Mouse (Mus musculus): ENCODE measurements around the gene Pcsk1n. TPM values are rescaled to one million over a fixed set of nuclear protein-coding genes. Genes with fewer than 3 reads are reported as not detected.

Pcsk1n gene
- total RNA-seq, 1 experiment, result 10.5 TPM

DNA sequence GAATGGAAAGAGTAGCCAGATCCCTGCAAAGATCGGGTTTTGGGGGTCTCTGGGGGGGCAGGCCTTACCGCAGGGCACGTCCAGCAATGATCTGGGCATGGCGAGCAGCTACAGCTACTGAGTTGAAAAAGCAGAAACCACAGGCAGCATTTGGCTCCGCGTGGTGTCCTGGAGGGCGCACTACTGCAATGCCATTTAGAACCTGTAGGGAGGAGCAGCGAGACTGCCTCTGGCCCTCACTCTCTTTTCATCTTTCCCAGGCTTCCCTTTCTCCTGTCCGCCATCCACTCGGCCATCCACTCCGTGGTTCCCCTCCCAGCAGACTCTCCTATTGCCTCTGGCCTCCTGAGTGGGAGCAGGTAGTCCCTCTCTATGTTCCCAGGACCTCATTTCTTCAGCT is 17.3 kb downstream of the Pcsk1n start:
- TF ChIP-seq ZNF384 (IDR thresholded peaks at IDR 0.05; ENCODE audit: low read depth, low read length) (no peak), CHD2 (IDR thresholded peaks at IDR 0.05; ENCODE audit: low read depth, low read length) (no peak), HCFC1 (IDR thresholded peaks at IDR 0.05; ENCODE audit: borderline replicate concordance, insufficient read depth, low read length) (no peak), ZC3H11A (IDR thresholded peaks at IDR 0.05; ENCODE audit: borderline replicate concordance, low read depth, low read length) (peak; percentile 20; the same call in 1 of the 2 replicates)
- Histone ChIP-seq H3K9me3 (ENCODE audit: control insufficient read depth, insufficient read depth, low read depth, low read length) (no peaks in the 10 kb centered on the region), H3K4me3 (ENCODE audit: insufficient read depth in 1 of 2, low read depth in 1 of 2, low read length in 2 of 2, poor library complexity in 1 of 2, severe bottlenecking in 1 of 2) (peak overlapping the region in 1 of 2 experiments; percentile 15; a peak in 1 of 4 replicates), H3K4me1 (ENCODE audit: control insufficient read depth in 2 of 2, insufficient read depth in 2 of 2, low read length in 2 of 2, poor library complexity in 1 of 2) (peaks cover 0 to 4% of the 10 kb centered on the region in 2 experiments; a peak in 1 of 4 replicates), H3K27ac (ENCODE audit: insufficient read depth, low read depth, low read length, poor library complexity, severe bottlenecking) (no peak overlapping the region), H3K9ac (ENCODE audit: insufficient read depth, low read depth, low read length, poor library complexity, severe bottlenecking) (peak overlapping the region; percentile 30; the same call in 1 of the 2 replicates), H3K36me3 (ENCODE audit: control insufficient read depth, insufficient read depth, low read length, poor library complexity, severe bottlenecking) (peaks cover 34% of the 10 kb centered on the region)
- no peak for DNase-seq (ENCODE audit: low read depth, low spot score)
- in situ Hi-C loops (cut with MboI; ENCODE audit: low sequenced_read_pairs in 2 of 2, unreplicated experiment in 2 of 2), result no loop called here

DNA sequence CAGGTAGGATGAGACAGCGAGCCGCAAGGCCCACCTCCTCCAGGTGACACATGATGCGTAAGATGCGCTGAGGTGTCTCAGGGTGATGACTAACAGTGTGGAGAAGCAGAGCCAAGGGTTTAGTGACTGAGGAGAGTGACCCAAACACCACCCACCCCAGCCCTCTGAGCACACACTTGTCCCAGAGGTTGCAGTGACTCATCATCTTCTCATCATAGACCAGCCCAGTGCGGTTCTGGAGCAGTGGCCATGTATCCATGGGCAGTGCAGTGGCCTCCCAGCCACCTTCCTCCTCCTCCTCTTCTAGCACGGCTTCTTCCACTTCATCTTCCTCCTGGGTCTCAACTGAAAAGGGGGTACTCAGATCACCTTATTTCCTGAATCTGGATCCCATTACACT is 18.0 kb downstream of the Pcsk1n start:
- H3K9me3 ChIP-seq (ENCODE audit: control insufficient read depth, insufficient read depth, low read depth, low read length), result no peaks in the 10 kb centered on the region
- no peak for TF ChIP-seq MAFK (IDR thresholded peaks at IDR 0.05; ENCODE audit: insufficient read depth, low read depth, low read length)
- no peak for TF ChIP-seq HCFC1 (IDR thresholded peaks at IDR 0.05; ENCODE audit: borderline replicate concordance, insufficient read depth, low read length)
- TF ChIP-seq CHD2 (IDR thresholded peaks at IDR 0.05; ENCODE audit: low read depth, low read length), result no peak
- TF ChIP-seq ZNF384 (IDR thresholded peaks at IDR 0.05; ENCODE audit: low read depth, low read length), result no peak
- TF ChIP-seq ZC3H11A (IDR thresholded peaks at IDR 0.05; ENCODE audit: borderline replicate concordance, low read depth, low read length), result no peak
- no peak for DNase-seq (ENCODE audit: low read depth, low spot score)
- H3K9ac ChIP-seq (ENCODE audit: insufficient read depth, low read depth, low read length, poor library complexity, severe bottlenecking), result no peak overlapping the region
- H3K4me3 ChIP-seq (ENCODE audit: insufficient read depth in 1 of 2, low read depth in 1 of 2, low read length in 2 of 2, poor library complexity in 1 of 2, severe bottlenecking in 1 of 2), result no peak overlapping the region
- peaks cover 0 to 4% of the 10 kb centered on the region in 2 experiments; a peak in 1 of 4 replicates for H3K4me1 ChIP-seq (ENCODE audit: control insufficient read depth in 2 of 2, insufficient read depth in 2 of 2, low read length in 2 of 2, poor library complexity in 1 of 2)
- in situ Hi-C loops (cut with MboI; ENCODE audit: low sequenced_read_pairs in 2 of 2, unreplicated experiment in 2 of 2), result no loop called here
- H3K36me3 ChIP-seq (ENCODE audit: control insufficient read depth, insufficient read depth, low read length, poor library complexity, severe bottlenecking), result peaks cover 34% of the 10 kb centered on the region
- 0 out of 2 replicates have a peak overlapping the region, but pooled peaks have one; percentile 19 for H3K27ac ChIP-seq (ENCODE audit: insufficient read depth, low read depth, low read length, poor library complexity, severe bottlenecking)

GRCm38 (mm10) chrX:7945618-7946017 is 26.0 kb downstream of the Pcsk1n start:
- Histone ChIP-seq H3K27ac (ENCODE audit: insufficient read depth, low read depth, low read length, poor library complexity, severe bottlenecking) (no peak overlapping the region), H3K4me1 (ENCODE audit: control insufficient read depth in 2 of 2, insufficient read depth in 2 of 2, low read length in 2 of 2, poor library complexity in 1 of 2) (peaks cover 0 to 2% of the 10 kb centered on the region in 2 experiments; a peak in 1 of 4 replicates), H3K36me3 (ENCODE audit: control insufficient read depth, insufficient read depth, low read length, poor library complexity, severe bottlenecking) (peaks cover 19% of the 10 kb centered on the region), H3K9ac (ENCODE audit: insufficient read depth, low read depth, low read length, poor library complexity, severe bottlenecking) (no peak overlapping the region), H3K4me3 (ENCODE audit: insufficient read depth in 1 of 2, low read depth in 1 of 2, low read length in 2 of 2, poor library complexity in 1 of 2, severe bottlenecking in 1 of 2) (no peak overlapping the region), H3K9me3 (ENCODE audit: control insufficient read depth, insufficient read depth, low read depth, low read length) (no peaks in the 10 kb centered on the region)
- no peak for DNase-seq (ENCODE audit: low read depth, low spot score)
- TF ChIP-seq MAFK (IDR thresholded peaks at IDR 0.05; ENCODE audit: insufficient read depth, low read depth, low read length) (no peak), ZNF384 (IDR thresholded peaks at IDR 0.05; ENCODE audit: low read depth, low read length) (no peak), CHD2 (IDR thresholded peaks at IDR 0.05; ENCODE audit: low read depth, low read length) (no peak), HCFC1 (IDR thresholded peaks at IDR 0.05; ENCODE audit: borderline replicate concordance, insufficient read depth, low read length) (no peak), ZC3H11A (IDR thresholded peaks at IDR 0.05; ENCODE audit: borderline replicate concordance, low read depth, low read length) (no peak)
- in situ Hi-C loops (cut with MboI; ENCODE audit: low sequenced_read_pairs in 2 of 2, unreplicated experiment in 2 of 2), result no loop called here

- TF ChIP-seq MAFK (IDR thresholded peaks at IDR 0.05; ENCODE audit: insufficient read depth, low read depth, low read length) (no peak), CHD2 (IDR thresholded peaks at IDR 0.05; ENCODE audit: low read depth, low read length) (no peak), ZC3H11A (IDR thresholded peaks at IDR 0.05; ENCODE audit: borderline replicate concordance, low read depth, low read length) (no peak), ZNF384 (IDR thresholded peaks at IDR 0.05; ENCODE audit: low read depth, low read length) (no peak), HCFC1 (IDR thresholded peaks at IDR 0.05; ENCODE audit: borderline replicate concordance, insufficient read depth, low read length) (no peak)
- Histone ChIP-seq H3K4me3 (ENCODE audit: insufficient read depth in 1 of 2, low read depth in 1 of 2, low read length in 2 of 2, poor library complexity in 1 of 2, severe bottlenecking in 1 of 2) (peak within 1 kb of the TSS; percentile 81 to 94), H3K27ac (ENCODE audit: insufficient read depth, low read depth, low read length, poor library complexity, severe bottlenecking) (peak within 1 kb of the TSS; percentile 73), H3K9me3 (ENCODE audit: control insufficient read depth, insufficient read depth, low read depth, low read length) (no peaks in the 10 kb centered on the region), H3K9ac (ENCODE audit: insufficient read depth, low read depth, low read length, poor library complexity, severe bottlenecking) (peak within 1 kb of the TSS; percentile 83), H3K4me1 (ENCODE audit: control insufficient read depth in 2 of 2, insufficient read depth in 2 of 2, low read length in 2 of 2, poor library complexity in 1 of 2) (peaks cover 0 to 2% of the 10 kb centered on the region in 2 experiments; a peak in 1 of 4 replicates), H3K36me3 (ENCODE audit: control insufficient read depth, insufficient read depth, low read length, poor library complexity, severe bottlenecking) (peaks cover 15% of the 10 kb centered on the region)
- in situ Hi-C loops (cut with MboI; ENCODE audit: low sequenced_read_pairs in 2 of 2, unreplicated experiment in 2 of 2), result no loop called here
- no peak for DNase-seq (ENCODE audit: low read depth, low spot score)
Observed at GRCm38 (mm10) chrX:7947108-7947899, 27.7 kb downstream of the Pcsk1n start, which contains the start of gene Hdac6. Gene Hdac6 (minus strand): TSS chrX:7947889.
